Mouse (Mus musculus): ENCODE data around the gene Cklf.
"Not testable (repeated sequence)": the region's sequence is repeated elsewhere in the genome, so short reads cannot be mapped to it uniquely, and the experiment has no call there.

- TF ChIP-seq POLR2A (IDR thresholded peaks at IDR 0.05; ENCODE audit: borderline replicate concordance, extremely low read depth, insufficient read depth, insufficient read length, poor library complexity, severe bottlenecking); CTCF (IDR thresholded peaks at IDR 0.05; ENCODE audit: borderline replicate concordance, extremely low read depth, insufficient read depth, insufficient read length): not testable (repeated sequence)
Measured at GRCm38 (mm10) chr8:104264271-104264935, 13.7 kb downstream of the Cklf start.

Data from brain, embryonic 14.5 days (tissue).